Mouse (Mus musculus) intestine, postnatal 0 days (tissue): ENCODE measurements around the gene Fzd1. TPM values are rescaled to one million over a fixed set of nuclear protein-coding genes. Genes with fewer than 3 reads are reported as not detected.

Experiments used
- ATAC-seq: fragments of 200-750 bp; cut with Nextera tagmentation; 2 replicates; pipeline ENCODE4 v1.8.0; 2017; ENCODE audit warnings: mild to moderate bottlenecking, moderate TSS enrichment, moderate library complexity
- H3K27ac ChIP-seq: fragments of 300-500 bp; sonication (generic); 2 replicates; pipeline ENCODE4 v1.5.1; 2014; ENCODE audit warnings: mild to moderate bottlenecking, low read depth, low read length, moderate library complexity
- H3K27me3 ChIP-seq: fragments of 300-500 bp; sonication (generic); replicated peaks from 2 replicates; pipeline ENCODE4 v1.6.1; 2014; ENCODE audit warnings: low read length, mixed read lengths; ENCODE audit not compliant: control insufficient read depth, insufficient read depth
- H3K36me3 ChIP-seq: fragments of 300-500 bp; sonication (generic); 2 replicates; pipeline ENCODE4 v1.6.1; 2014; ENCODE audit warnings: mild to moderate bottlenecking, moderate library complexity; ENCODE audit not compliant: control insufficient read depth, insufficient read depth
- H3K4me1 ChIP-seq: fragments of 300-500 bp; sonication (generic); replicated peaks from 2 replicates; pipeline ENCODE4 v1.6.1; 2014; ENCODE audit warnings: antibody characterized with exemption, low read length, mixed read lengths; ENCODE audit not compliant: control insufficient read depth, insufficient read depth
- H3K4me2 ChIP-seq: fragments of 300-500 bp; sonication (generic); replicated peaks from 2 replicates; pipeline ENCODE4 v1.6.1; 2014; ENCODE audit warnings: low read depth, mild to moderate bottlenecking, moderate library complexity
- H3K4me3 ChIP-seq: fragments of 300-500 bp; sonication (generic); 2 replicates; pipeline ENCODE4 v1.5.1; 2014; ENCODE audit warnings: low read depth, low read length
- H3K9ac ChIP-seq: fragments of 300-500 bp; sonication (generic); 2 replicates; pipeline ENCODE4 v1.6.1; 2014; ENCODE audit warnings: mild to moderate bottlenecking, low read depth, low read length
- H3K9me3 ChIP-seq: fragments of 300-500 bp; sonication (generic); 2 replicates; pipeline ENCODE4 v1.6.1; 2016; ENCODE audit warnings: mixed run types; ENCODE audit not compliant: control insufficient read depth
- CTCF ChIP-seq: sonication (generic); IDR thresholded peaks from 2 replicates; pipeline ENCODE4 v1.5.1; 2016; ENCODE audit warnings: low read depth, mild to moderate bottlenecking, control low read depth, antibody characterized with exemption, moderate library complexity
- WGBS: fragments of 180-500 bp; shearing (Covaris S2); extraction: QIAGEN DNeasy Blood & Tissue Kit; methylation state at CpG from one replicate; pipeline ENCODE4 v1.1.7; 2014; 5-methylcytosine and 5-hydroxymethylcytosine counted together
- polyA plus RNA-seq: library from polyadenylated mRNA; unstranded; fragments of >200 nt; fragmentation: Nextera tagmentation; extraction: Ambion mirVana; gene quantifications from 2 replicates; pipeline ENCODE4 v1.2.1, GENCODE M21; 2015

The Fzd1 gene
- polyA plus RNA-seq, 1 experiment from 2014 or later: 9.4 TPM

DNA sequence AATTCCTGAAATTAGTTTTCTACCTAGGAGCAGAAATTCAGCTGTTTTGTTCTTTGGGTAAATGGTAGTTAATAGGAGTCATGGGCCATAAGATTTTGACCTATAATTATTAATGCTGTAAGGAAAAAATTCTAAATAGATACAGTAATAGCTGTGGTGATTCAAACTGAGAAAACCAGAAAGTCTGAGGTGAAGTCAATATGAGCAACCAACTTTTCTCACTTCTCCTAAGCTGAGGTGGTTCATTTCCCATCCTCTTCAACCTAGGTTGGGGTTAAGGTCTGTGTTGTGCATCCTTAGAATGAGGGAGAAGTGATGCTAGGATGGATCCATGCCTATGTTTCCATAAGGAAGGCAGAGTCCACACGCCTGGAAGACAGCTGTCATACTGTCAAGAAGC, 12.8 kb upstream of the Fzd1 start:
- Histone ChIP-seq H3K27me3 (no peaks in the 10 kb centered on the region), H3K4me2 (no peak overlapping the region), H3K9ac (no peak overlapping the region), H3K27ac (no peak overlapping the region), H3K36me3 (no peaks in the 10 kb centered on the region), H3K9me3 (no peaks in the 10 kb centered on the region), H3K4me1 (no peaks in the 10 kb centered on the region), H3K4me3 (no peak overlapping the region)
- no peak for ATAC-seq
- TF ChIP-seq CTCF: no peak
- WGBS: 86% methylated on average over 1 of the region's 1 CpGs

GRCm38 (mm10) chr5:4767896-4768295, 10.1 kb upstream of the Fzd1 start:
- TF ChIP-seq CTCF: no peak
- no peak overlapping the region for H3K4me3 ChIP-seq
- no peaks in the 10 kb centered on the region for H3K9me3 ChIP-seq
- no peak overlapping the region for H3K4me2 ChIP-seq
- no peak for ATAC-seq
- 40% methylated on average over 2 of the region's 2 CpGs for WGBS
- no peaks in the 10 kb centered on the region for H3K36me3 ChIP-seq
- no peak overlapping the region for H3K27ac ChIP-seq
- no peaks in the 10 kb centered on the region for H3K4me1 ChIP-seq
- H3K27me3 ChIP-seq: no peaks in the 10 kb centered on the region
- H3K9ac ChIP-seq: no peak overlapping the region

DNA sequence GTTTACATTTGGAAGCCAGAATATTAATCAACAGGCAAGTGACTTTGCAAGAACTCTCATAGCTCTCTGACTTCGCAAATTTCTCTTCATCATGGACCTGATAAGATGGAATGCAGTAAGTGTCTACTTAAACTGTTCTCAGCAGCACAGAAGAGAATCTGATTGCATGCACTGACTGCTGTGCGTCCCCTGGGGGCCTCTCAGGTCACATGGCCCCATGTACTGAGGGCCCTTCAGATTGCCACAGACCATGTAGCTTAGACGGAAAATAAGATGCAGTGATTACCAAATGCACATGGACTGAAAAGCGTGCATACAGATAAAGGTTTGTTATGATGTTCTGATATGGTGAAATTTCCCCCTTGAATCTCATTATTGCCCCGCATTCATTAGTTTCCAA, 8.9 kb upstream of the Fzd1 start:
- H3K9me3 ChIP-seq: no peaks in the 10 kb centered on the region
- H3K9ac ChIP-seq: no peak overlapping the region
- H3K36me3 ChIP-seq: no peaks in the 10 kb centered on the region
- H3K4me2 ChIP-seq: no peak overlapping the region
- no peaks in the 10 kb centered on the region for H3K4me1 ChIP-seq
- H3K4me3 ChIP-seq: no peak overlapping the region
- no peaks in the 10 kb centered on the region for H3K27me3 ChIP-seq
- WGBS: 68% methylated on average over 5 of the region's 5 CpGs
- ATAC-seq: no peak
- no peak overlapping the region for H3K27ac ChIP-seq
- TF ChIP-seq CTCF: no peak

- Histone ChIP-seq H3K4me3 (no peak overlapping the region), H3K4me1 (no peaks in the 10 kb centered on the region), H3K27ac (no peak overlapping the region), H3K36me3 (no peaks in the 10 kb centered on the region), H3K4me2 (no peak overlapping the region), H3K9ac (no peak overlapping the region), H3K9me3 (no peaks in the 10 kb centered on the region), H3K27me3 (no peaks in the 10 kb centered on the region)
- no peak for TF ChIP-seq CTCF
- no peak for ATAC-seq
Observed at GRCm38 (mm10) chr5:4761891-4762290, 4.1 kb upstream of the Fzd1 start.

- H3K9me3 ChIP-seq: no peaks in the 10 kb centered on the region
- peak overlapping the region; percentile 70 for H3K4me3 ChIP-seq
- TF ChIP-seq CTCF: no peak
- no peaks in the 10 kb centered on the region for H3K4me1 ChIP-seq
- 0 out of 2 replicates have a peak, but pooled peaks cover 12% of the 10 kb centered on the region for H3K27me3 ChIP-seq
- peak overlapping the region; percentile 70 for H3K9ac ChIP-seq
- peak; percentile 59 for ATAC-seq
- peak overlapping the region; percentile 83 for H3K4me2 ChIP-seq
- H3K27ac ChIP-seq: peak overlapping the region; percentile 89
- H3K36me3 ChIP-seq: no peaks in the 10 kb centered on the region
- under 1% methylated on average over 23 of the region's 23 CpGs for WGBS
Observed at GRCm38 (mm10) chr5:4758331-4759080, 671 bp upstream of the Fzd1 start.

DNA sequence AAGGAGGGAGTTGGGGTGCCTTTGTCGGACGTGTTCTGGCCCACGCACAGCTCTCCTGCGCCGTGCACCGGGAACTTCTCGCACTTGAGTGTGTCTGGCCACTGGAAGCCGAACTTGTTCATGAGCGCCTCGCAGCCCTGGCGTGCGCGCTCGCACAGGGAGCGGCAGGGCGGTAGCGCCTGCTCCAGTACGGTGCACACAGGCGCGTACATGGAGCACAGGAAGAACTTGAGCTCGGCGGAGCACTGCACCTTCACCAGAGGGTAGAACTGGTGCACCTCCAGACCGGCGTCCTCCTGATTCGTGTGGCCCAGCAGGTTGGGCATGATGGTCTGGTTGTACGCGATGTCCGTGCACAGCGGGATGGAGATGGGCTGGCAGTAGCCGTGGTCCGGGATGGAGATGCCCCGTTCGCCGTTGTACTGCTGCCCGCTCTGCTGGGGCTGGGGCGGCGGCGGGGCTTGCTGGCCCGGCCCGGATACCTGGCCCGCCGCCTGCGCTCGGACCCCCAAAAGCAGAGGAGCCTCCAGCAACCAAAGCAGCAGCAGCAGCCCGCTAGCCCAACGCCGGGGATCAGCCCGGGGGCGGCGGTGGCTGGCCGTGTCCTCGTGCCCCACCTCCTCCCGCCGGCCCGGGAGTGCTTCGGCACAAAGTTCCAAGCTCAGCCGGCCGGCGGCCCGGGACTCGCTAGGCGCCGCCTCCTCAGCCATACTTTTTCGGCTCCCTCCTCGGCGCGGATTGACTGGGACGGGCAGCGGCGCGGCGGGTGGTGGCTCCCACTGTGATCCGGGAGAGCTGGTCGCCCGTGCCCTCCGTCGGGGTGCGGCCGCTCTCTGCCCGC, 744 bp downstream of the Fzd1 start:
- WGBS: under 1% methylated on average over 66 of the region's 80 CpGs

More for the DNA sequence above, 744 bp downstream of the Fzd1 start:
- Histone ChIP-seq H3K27me3 (0 out of 2 replicates have a peak, but pooled peaks cover 12% of the 10 kb centered on the region), H3K4me2 (peak overlapping the region; percentile 83), H3K4me3 (peak overlapping the region; percentile 70), H3K4me1 (no peaks in the 10 kb centered on the region), H3K9ac (peak overlapping the region; percentile 70), H3K9me3 (no peaks in the 10 kb centered on the region), H3K27ac (peak overlapping the region; percentile 89), H3K36me3 (no peaks in the 10 kb centered on the region)
- no peak for TF ChIP-seq CTCF
- peak; percentile 62 for ATAC-seq
